ENCODE assay signal across 10 mouse cellular contexts in the genomic region with DNA sequence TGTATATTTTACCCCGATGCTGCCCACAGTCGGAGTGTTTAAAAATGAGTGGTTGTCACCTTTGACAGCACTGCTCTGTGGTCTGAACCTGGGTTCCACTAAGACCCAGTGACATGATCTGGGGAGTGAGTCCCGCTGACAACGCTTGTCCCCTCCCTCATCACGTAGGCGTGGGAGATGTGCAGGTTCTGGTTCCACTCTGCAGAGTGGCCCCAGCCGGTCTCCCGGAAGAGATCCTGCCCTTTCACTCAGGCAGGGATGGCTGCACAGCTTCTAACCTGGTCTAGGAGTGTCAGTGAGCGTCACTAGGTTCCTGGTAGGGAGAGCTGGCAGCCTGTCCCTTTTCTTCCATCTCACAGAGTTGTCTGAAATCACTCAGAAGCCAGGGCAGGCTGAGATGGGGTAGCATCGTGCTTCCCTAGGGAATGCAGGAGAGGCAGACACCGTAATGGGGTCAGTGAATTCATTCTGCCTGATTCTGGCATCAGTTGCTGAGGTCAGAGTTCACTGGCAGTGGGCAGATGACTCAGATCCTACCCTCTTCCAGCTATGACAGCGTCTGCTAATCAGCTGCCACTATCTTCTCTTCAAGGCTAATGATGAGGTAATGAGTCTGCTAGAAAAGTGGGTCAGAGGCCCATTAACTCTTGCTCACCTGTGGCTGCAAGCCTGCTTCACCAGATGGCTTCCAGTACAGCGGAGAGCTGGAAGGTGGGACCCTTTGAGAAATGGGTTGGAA. TPM values are rescaled to one million over a fixed set of nuclear protein-coding genes. Genes with fewer than 3 reads are reported as not detected.
A peak's percentile ranks its signal among the peaks of the same experiment; 100 is the strongest.
DNase-seq lines count a peak whose midpoint lies in the region; ATAC-seq lines count a peak whose summit lies in the region.
"Had no signal": no experiment of that assay in that cellular context is flagged by ENCODE, and none has a peak within 500 bp of the region (broad histone marks: within the 10 kb centered on the region; RNA-seq: fewer than 3 reads in every experiment).

No protein-coding gene starts in this region.

- H3K27ac ChIP-seq in forebrain, embryonic 12.5 days, result no peak overlapping the region
- H3K27ac ChIP-seq in forebrain, embryonic 16.5 days (ENCODE audit: low read length), result no peak overlapping the region
- H3K27ac ChIP-seq in hindbrain, embryonic 16.5 days (ENCODE audit: low read depth, low read length), result no peak overlapping the region
- H3K27ac ChIP-seq: macrophage had no signal

- ATAC-seq in forebrain, embryonic 12.5 days (ENCODE audit: low FRiP score), result peak; percentile 64
- no peak for ATAC-seq in forebrain, embryonic 16.5 days
- ATAC-seq in hindbrain, embryonic 16.5 days, result peak; percentile 48; the same call in 1 of the 2 replicates
- no peak for ATAC-seq in megakaryocyte-erythroid progenitor cell, adult 5-6 weeks (replicated peaks; ENCODE audit: low FRiP score, low TSS enrichment, poor library complexity, severe bottlenecking)

- peak; percentile 38 for DNase-seq in ovary, adult 18-20 months (ENCODE audit: low spot score)
- no peak for DNase-seq in ovary, postnatal 14 days (ENCODE audit: low spot score)
- DNase-seq in gastrocnemius, adult 8-10 months (ENCODE audit: low spot score in 2 of 2), result no peak
- no peak for DNase-seq in lung, postnatal 25 days (ENCODE audit: low spot score)
- DNase-seq: right cerebral cortex, postnatal 14 days had no signal

- H3K27me3 ChIP-seq in forebrain, embryonic 12.5 days, result no peaks in the 10 kb centered on the region; the same call in 1 of the 2 replicates
- no peaks in the 10 kb centered on the region for H3K27me3 ChIP-seq in forebrain, embryonic 16.5 days (replicated peaks; ENCODE audit: control insufficient read depth, insufficient read depth, low read length)
- no peaks in the 10 kb centered on the region for H3K27me3 ChIP-seq in hindbrain, embryonic 16.5 days (replicated peaks; ENCODE audit: control insufficient read depth, insufficient read depth, low read length)

- no peak overlapping the region for H3K4me3 ChIP-seq in forebrain, embryonic 12.5 days (replicated peaks)
- H3K4me3 ChIP-seq in forebrain, embryonic 16.5 days (replicated peaks; ENCODE audit: low read length), result no peak overlapping the region
- no peak overlapping the region for H3K4me3 ChIP-seq in hindbrain, embryonic 16.5 days (ENCODE audit: low read length)

- H3K9ac ChIP-seq in forebrain, embryonic 12.5 days, result no peak overlapping the region
- no peak overlapping the region for H3K9ac ChIP-seq in forebrain, embryonic 16.5 days (replicated peaks; ENCODE audit: low read depth, low read length)
- no peak overlapping the region for H3K9ac ChIP-seq in hindbrain, embryonic 16.5 days (ENCODE audit: low read depth, low read length)

- H3K36me3 ChIP-seq in forebrain, embryonic 12.5 days (replicated peaks), result no peaks in the 10 kb centered on the region
- no peaks in the 10 kb centered on the region for H3K36me3 ChIP-seq in forebrain, embryonic 16.5 days (ENCODE audit: control insufficient read depth, insufficient read depth)
- no peaks in the 10 kb centered on the region for H3K36me3 ChIP-seq in hindbrain, embryonic 16.5 days (ENCODE audit: control insufficient read depth, insufficient read depth, low read length)

- 65% methylated on average over 13 of the region's 13 CpGs for WGBS in forebrain, embryonic 12.5 days
- WGBS in forebrain, embryonic 16.5 days, result 63% methylated on average over 13 of the region's 13 CpGs
- 51% methylated on average over 13 of the region's 13 CpGs for WGBS in hindbrain, embryonic 16.5 days

- H3K4me1 ChIP-seq in forebrain, embryonic 12.5 days, result peaks cover 14% of the 10 kb centered on the region
- H3K4me1 ChIP-seq in forebrain, embryonic 16.5 days (replicated peaks; ENCODE audit: control insufficient read depth, insufficient read depth, low read length), result no peaks in the 10 kb centered on the region
- H3K4me1 ChIP-seq in hindbrain, embryonic 16.5 days (ENCODE audit: control insufficient read depth, insufficient read depth, low read depth, low read length), result peaks cover 7% of the 10 kb centered on the region

- H3K9me3 ChIP-seq in forebrain, embryonic 12.5 days, result no peaks in the 10 kb centered on the region
- no peaks in the 10 kb centered on the region for H3K9me3 ChIP-seq in forebrain, embryonic 16.5 days (ENCODE audit: control insufficient read depth, low read length)
- no peaks in the 10 kb centered on the region for H3K9me3 ChIP-seq in hindbrain, embryonic 16.5 days (ENCODE audit: control insufficient read depth, low read length)

- no peak overlapping the region for H3K4me2 ChIP-seq in forebrain, embryonic 12.5 days
- no peak overlapping the region for H3K4me2 ChIP-seq in forebrain, embryonic 16.5 days (ENCODE audit: low read length)
- no peak overlapping the region for H3K4me2 ChIP-seq in hindbrain, embryonic 16.5 days (ENCODE audit: low read length)

RNA-seq across cellular contexts. Expression of a gene that starts 36.7 kb away (rescaled TPM):
- polyA plus RNA-seq in forebrain, embryonic 12.5 days (2016; fragmentation: Nextera tagmentation; extraction: Ambion mirVana), result 27.2 and 31.6 TPM in 2 replicates
- polyA plus RNA-seq in forebrain, embryonic 16.5 days (2015; fragmentation: Nextera tagmentation; extraction: Ambion mirVana), result 17.6 and 22.9 TPM in 2 replicates
- 23.0 and 33.7 TPM in 2 replicates for polyA plus RNA-seq in hindbrain, embryonic 16.5 days (2015; fragmentation: Nextera tagmentation; extraction: Ambion mirVana)
- under 1 TPM in 3 of 4 experiments, not detected in 1; 0.31 to 0.68 (median 0.62) TPM for total RNA-seq in gastrocnemius, adult 8-10 months (2022)
- 0.87 TPM in 1 of 2 replicates, not detected in the other for total RNA-seq in megakaryocyte-erythroid progenitor cell, adult 5-6 weeks (2014; fragmentation: Nextera tagmentation)
- total RNA-seq in megakaryocyte-erythroid progenitor cell, adult 5-6 weeks (2017), result 4.1 TPM in 1 of 2 replicates, not detected in the other

Comparison
In these comparisons a context has a peak if more than half of its experiments do, and no peak if none do; other contexts are left out.
1. ATAC-seq: peak in forebrain, embryonic 12.5 days (single experiment) and hindbrain, embryonic 16.5 days (single experiment); none in forebrain, embryonic 16.5 days (single experiment) and megakaryocyte-erythroid progenitor cell, adult 5-6 weeks (single experiment).